In the genomic region with DNA sequence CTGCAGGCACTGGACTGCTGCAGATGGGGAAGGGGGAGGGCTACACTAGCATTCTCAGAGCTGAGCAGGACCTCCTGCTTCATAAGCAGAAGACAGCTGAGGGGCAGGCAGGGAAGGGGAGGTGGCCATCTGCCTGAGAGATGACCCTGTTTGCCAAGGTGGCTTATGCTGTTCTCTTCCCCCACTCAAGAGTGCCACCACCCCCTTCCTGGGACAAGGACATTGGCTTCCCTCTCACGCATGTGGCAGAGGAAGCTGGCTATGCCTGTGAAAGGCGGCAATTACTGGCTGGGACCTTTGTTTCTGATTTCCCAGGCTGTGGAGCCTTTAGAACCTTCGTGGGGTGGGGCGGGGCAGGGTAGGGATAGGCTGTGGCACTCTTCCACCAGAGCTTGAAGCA, we compare ENCODE assay signal across 15 mouse cellular contexts.
A peak's percentile ranks its signal among the peaks of the same experiment; 100 is the strongest.
DNase-seq lines count a peak whose midpoint lies in the region; ATAC-seq lines count a peak whose summit lies in the region.
"Had no signal": no experiment of that assay in that cellular context is flagged by ENCODE, and none has a peak within 500 bp of the region (broad histone marks: within the 10 kb centered on the region; RNA-seq: fewer than 3 reads in every experiment).

No protein-coding gene starts in this region.

- H3K36me3 ChIP-seq in neural tube, embryonic 11.5 days (ENCODE audit: control insufficient read depth, insufficient read depth, low read length) = no peaks in the 10 kb centered on the region
- no peaks in the 10 kb centered on the region for H3K36me3 ChIP-seq in hindbrain, embryonic 14.5 days (replicated peaks; ENCODE audit: control insufficient read depth, insufficient read depth)
- no peaks in the 10 kb centered on the region for H3K36me3 ChIP-seq in neural tube, embryonic 15.5 days
- H3K36me3 ChIP-seq: limb, embryonic 12.5 days had no signal

- H3K4me2 ChIP-seq in neural tube, embryonic 11.5 days (ENCODE audit: low read depth) = no peak overlapping the region
- no peak overlapping the region for H3K4me2 ChIP-seq in hindbrain, embryonic 14.5 days (replicated peaks)
- no peak overlapping the region for H3K4me2 ChIP-seq in neural tube, embryonic 15.5 days
- H3K4me2 ChIP-seq: heart, embryonic 11.5 days; limb, embryonic 12.5 days had no signal

- 27% methylated on average over 4 of the region's 4 CpGs for WGBS in neural tube, embryonic 11.5 days
- 24% methylated on average over 4 of the region's 4 CpGs for WGBS in hindbrain, embryonic 14.5 days
- WGBS in neural tube, embryonic 15.5 days = 32% methylated on average over 4 of the region's 4 CpGs

- ATAC-seq in cerebellum, adult (ENCODE audit: insufficient number of reproducible peaks, low FRiP score, low TSS enrichment) = 0 out of 2 replicates have a peak, but pooled peaks have one; percentile 5
- no peak for ATAC-seq in neural tube, embryonic 11.5 days (ENCODE audit: insufficient read depth, low FRiP score, low TSS enrichment)
- ATAC-seq in hindbrain, embryonic 14.5 days (ENCODE audit: low FRiP score) = peak; percentile 5; the same call in 1 of the 2 replicates
- ATAC-seq in neural tube, embryonic 15.5 days (ENCODE audit: low FRiP score) = peak; percentile 10; the same call in 1 of the 2 replicates
- ATAC-seq: lung, postnatal 0 days had no signal

- H3K27ac ChIP-seq in neural tube, embryonic 11.5 days (ENCODE audit: low read depth, low read length) = peak overlapping the region; percentile 98
- H3K27ac ChIP-seq in hindbrain, embryonic 14.5 days = peak overlapping the region; percentile 96
- H3K27ac ChIP-seq in neural tube, embryonic 15.5 days (replicated peaks) = peak overlapping the region; percentile 92
- H3K27ac ChIP-seq: limb, embryonic 12.5 days had no signal

- no peaks in the 10 kb centered on the region for H3K9me3 ChIP-seq in neural tube, embryonic 11.5 days (ENCODE audit: control insufficient read depth, low read length)
- H3K9me3 ChIP-seq in hindbrain, embryonic 14.5 days (ENCODE audit: control insufficient read depth, low read length) = no peaks in the 10 kb centered on the region
- no peaks in the 10 kb centered on the region for H3K9me3 ChIP-seq in neural tube, embryonic 15.5 days (replicated peaks)
- H3K9me3 ChIP-seq: limb, embryonic 12.5 days had no signal

- H3K27me3 ChIP-seq in neural tube, embryonic 11.5 days (ENCODE audit: control insufficient read depth, insufficient read depth, low read length) = no peaks in the 10 kb centered on the region
- H3K27me3 ChIP-seq in hindbrain, embryonic 14.5 days (ENCODE audit: control insufficient read depth, insufficient read depth, low read length) = no peaks in the 10 kb centered on the region
- H3K27me3 ChIP-seq in neural tube, embryonic 15.5 days (replicated peaks) = no peaks in the 10 kb centered on the region
- H3K27me3 ChIP-seq: limb, embryonic 12.5 days had no signal

- no peak for DNase-seq in cerebellum, postnatal 36 days
- no peak for DNase-seq in neural tube, embryonic 11.5 days (ENCODE audit: low spot score)
- DNase-seq in neural tube, embryonic 10.5 days (ENCODE audit: extremely low spot score, low spot score) = no peak
- peak; percentile 53 for DNase-seq in hindbrain, embryonic 14.5 days (ENCODE audit: low spot score)
- no peak for DNase-seq in heart, adult 18-20 months
- no peak for DNase-seq in thymus, postnatal 0 days (ENCODE audit: low spot score)
- DNase-seq: adrenal gland, adult 8-10 months; kidney, adult 11 months; thymus, postnatal 36 days had no signal

- peaks cover 36% of the 10 kb centered on the region for H3K4me1 ChIP-seq in neural tube, embryonic 11.5 days (ENCODE audit: control insufficient read depth, insufficient read depth, low read length)
- peaks cover 78% of the 10 kb centered on the region for H3K4me1 ChIP-seq in hindbrain, embryonic 14.5 days (replicated peaks; ENCODE audit: control insufficient read depth, insufficient read depth, low read length)
- H3K4me1 ChIP-seq in neural tube, embryonic 15.5 days = peaks cover 75% of the 10 kb centered on the region

- no peak overlapping the region for H3K4me3 ChIP-seq in neural tube, embryonic 11.5 days (ENCODE audit: low read depth, low read length)
- no peak overlapping the region for H3K4me3 ChIP-seq in hindbrain, embryonic 14.5 days (replicated peaks; ENCODE audit: low read length)
- no peak overlapping the region for H3K4me3 ChIP-seq in neural tube, embryonic 15.5 days (replicated peaks)
- H3K4me3 ChIP-seq: limb, embryonic 12.5 days; myocyte had no signal

- H3K9ac ChIP-seq in neural tube, embryonic 11.5 days (ENCODE audit: low read length) = no peak overlapping the region
- peak overlapping the region; percentile 31; the same call in 1 of the 2 replicates for H3K9ac ChIP-seq in hindbrain, embryonic 14.5 days
- no peak overlapping the region for H3K9ac ChIP-seq in neural tube, embryonic 15.5 days (replicated peaks)
- H3K9ac ChIP-seq: limb, embryonic 12.5 days had no signal
